20 mouse cellular contexts compared by ENCODE assay signal in genomic region chr8:90816061-90816882, GRCm38 (mm10). TPM values are rescaled to one million over a fixed set of nuclear protein-coding genes. Genes with fewer than 3 reads are reported as not detected.
A peak's percentile ranks its signal among the peaks of the same experiment; 100 is the strongest.
DNase-seq lines count a peak whose midpoint lies in the region; ATAC-seq and TF ChIP-seq lines count a peak whose summit lies in the region.
"Had no signal": no experiment of that assay in that cellular context is flagged by ENCODE, and none has a peak within 500 bp of the region (broad histone marks: within the 10 kb centered on the region; RNA-seq: fewer than 3 reads in every experiment).

No protein-coding gene starts in this region.

- no peak overlapping the region for H3K4me3 ChIP-seq in hindbrain, embryonic 13.5 days
- no peak overlapping the region for H3K4me3 ChIP-seq in hindbrain, embryonic 12.5 days
- peak overlapping the region; percentile 83 for H3K4me3 ChIP-seq in testis, adult 2 months (ENCODE audit: control insufficient read depth, low read depth, low read length)
- no peak overlapping the region for H3K4me3 ChIP-seq in limb, embryonic 10.5 days
- H3K4me3 ChIP-seq: embryonic facial prominence, embryonic 15.5 days; heart, embryonic 15.5 days; liver, embryonic 13.5 days had no signal

- no peaks in the 10 kb centered on the region for H3K36me3 ChIP-seq in hindbrain, embryonic 13.5 days
- no peaks in the 10 kb centered on the region for H3K36me3 ChIP-seq in hindbrain, embryonic 12.5 days
- no peaks in the 10 kb centered on the region for H3K36me3 ChIP-seq in testis, adult 2 months (ENCODE audit: control insufficient read depth, insufficient read depth, low read length)
- H3K36me3 ChIP-seq in limb, embryonic 10.5 days = no peaks in the 10 kb centered on the region
- H3K36me3 ChIP-seq: embryonic facial prominence, embryonic 15.5 days; G1E; heart, embryonic 15.5 days; liver, embryonic 13.5 days had no signal

- H3K4me1 ChIP-seq in hindbrain, embryonic 13.5 days (replicated peaks) = peaks cover 23% of the 10 kb centered on the region
- peaks cover 11% of the 10 kb centered on the region; the same call in 1 of the 2 replicates for H3K4me1 ChIP-seq in hindbrain, embryonic 12.5 days
- H3K4me1 ChIP-seq in testis, adult 2 months (ENCODE audit: control insufficient read depth, insufficient read depth, low read length) = peaks cover 15% of the 10 kb centered on the region
- no peaks in the 10 kb centered on the region; the same call in 1 of the 2 replicates for H3K4me1 ChIP-seq in limb, embryonic 10.5 days
- H3K4me1 ChIP-seq: embryonic facial prominence, embryonic 15.5 days; heart, embryonic 15.5 days; liver, embryonic 13.5 days had no signal

- 64% methylated on average over 23 of the region's 23 CpGs for WGBS in hindbrain, embryonic 13.5 days
- 75% methylated on average over 23 of the region's 23 CpGs for WGBS in hindbrain, embryonic 12.5 days
- WGBS in limb, embryonic 10.5 days = 89% methylated on average over 23 of the region's 23 CpGs

- DNase-seq in testis, postnatal 10 days (ENCODE audit: low spot score) = no peak
- DNase-seq in limb, embryonic 10.5 days (ENCODE audit: low spot score) = no peak
- DNase-seq in spleen, postnatal 14 days (ENCODE audit: low spot score in 2 of 2) = no peak
- DNase-seq in gastrocnemius, adult 8-10 months (ENCODE audit: low spot score in 2 of 2) = no peak
- DNase-seq: adrenal gland, adult 2 months; B cell, adult 2 months; cerebellum, adult 9-11 months; liver, embryonic 13.5 days; thymus, adult 18-20 months had no signal

- no peaks in the 10 kb centered on the region for H3K9me3 ChIP-seq in hindbrain, embryonic 13.5 days
- no peaks in the 10 kb centered on the region for H3K9me3 ChIP-seq in hindbrain, embryonic 12.5 days (replicated peaks)
- H3K9me3 ChIP-seq in limb, embryonic 10.5 days (replicated peaks) = no peaks in the 10 kb centered on the region
- H3K9me3 ChIP-seq: embryonic facial prominence, embryonic 15.5 days; G1E; heart, embryonic 15.5 days; liver, embryonic 13.5 days had no signal

- 0 out of 2 replicates have a peak overlapping the region, but pooled peaks have one; percentile 8 for H3K4me2 ChIP-seq in hindbrain, embryonic 13.5 days
- H3K4me2 ChIP-seq in hindbrain, embryonic 12.5 days (replicated peaks) = no peak overlapping the region
- H3K4me2 ChIP-seq: embryonic facial prominence, embryonic 15.5 days; heart, embryonic 15.5 days; liver, embryonic 13.5 days had no signal

- no peak for TF ChIP-seq CTCF in testis, adult 2 months (IDR thresholded peaks at IDR 0.05; ENCODE audit: control insufficient read depth, insufficient read depth, insufficient replicate concordance, low read depth, low read length)

- H3K9ac ChIP-seq in hindbrain, embryonic 13.5 days = no peak overlapping the region
- H3K9ac ChIP-seq in hindbrain, embryonic 12.5 days = no peak overlapping the region
- H3K9ac ChIP-seq: embryonic facial prominence, embryonic 15.5 days; heart, embryonic 15.5 days; liver, embryonic 13.5 days had no signal

- no peak for ATAC-seq in hindbrain, embryonic 13.5 days (ENCODE audit: low FRiP score)
- no peak for ATAC-seq in hindbrain, embryonic 12.5 days (ENCODE audit: low FRiP score)
- ATAC-seq in CD4-positive, CD25-positive, alpha-beta regulatory T cell, adult 4 months = no peak

- H3K27ac ChIP-seq in hindbrain, embryonic 13.5 days = peak overlapping the region; percentile 59
- no peak overlapping the region for H3K27ac ChIP-seq in hindbrain, embryonic 12.5 days
- no peak overlapping the region for H3K27ac ChIP-seq in testis, adult 2 months (ENCODE audit: control insufficient read depth, insufficient read depth, low read depth, low read length)
- H3K27ac ChIP-seq in limb, embryonic 10.5 days = peak overlapping the region; percentile 10; the same call in 1 of the 2 replicates
- H3K27ac ChIP-seq: embryonic facial prominence, embryonic 15.5 days; heart, embryonic 15.5 days; liver, embryonic 13.5 days had no signal

- no peak for TF ChIP-seq POLR2A in testis, adult 2 months (IDR thresholded peaks at IDR 0.05; ENCODE audit: control insufficient read depth, low read depth, low read length)

- no peaks in the 10 kb centered on the region for H3K27me3 ChIP-seq in hindbrain, embryonic 13.5 days
- H3K27me3 ChIP-seq in hindbrain, embryonic 12.5 days = no peaks in the 10 kb centered on the region
- H3K27me3 ChIP-seq in testis, adult 2 months (ENCODE audit: control insufficient read depth, insufficient read depth, low read length) = no peaks in the 10 kb centered on the region
- H3K27me3 ChIP-seq in limb, embryonic 10.5 days (ENCODE audit: low read depth, poor library complexity, severe bottlenecking) = no peaks in the 10 kb centered on the region
- H3K27me3 ChIP-seq: embryonic facial prominence, embryonic 15.5 days; heart, embryonic 15.5 days; liver, embryonic 13.5 days had no signal

RNA-seq across cellular contexts. Expression of gene Gm19935, which starts 0.9 kb away (rescaled TPM):
- 1.9 and 3.0 TPM in 2 replicates for polyA plus RNA-seq in hindbrain, embryonic 13.5 days (2015; fragmentation: Nextera tagmentation; extraction: Ambion mirVana)
- 0.96 and 1.5 TPM in 2 replicates for polyA plus RNA-seq in hindbrain, embryonic 12.5 days (2016; fragmentation: Nextera tagmentation; extraction: Ambion mirVana)
- polyA plus RNA-seq in testis, adult 2 months (2012; rRNA removed) = 28.6 and 29.6 TPM in 2 replicates
- not detected in 2 replicates for polyA plus RNA-seq in limb, embryonic 10.5 days (2016; fragmentation: Nextera tagmentation; extraction: Ambion mirVana)
- not detected for total RNA-seq in gastrocnemius, adult 8-10 months (2022)
- polyA plus RNA-seq in CD4-positive, CD25-positive, alpha-beta regulatory T cell, adult 4 months (2017; shearing (Covaris generic)) = not detected
- total RNA-seq: adrenal gland, adult 2 months; G1E; granulocyte monocyte progenitor cell, adult 5-6 weeks; megakaryocyte progenitor cell, adult 5-6 weeks had no signal
- polyA plus RNA-seq: adrenal gland, adult 2 months; G1E; heart, embryonic 15.5 days; intestine, embryonic 14.5 days; kidney, embryonic 16.5 days; liver, embryonic 13.5 days had no signal

RNA-seq across cellular contexts. Expression of gene Chd9, which starts 11.9 kb away (rescaled TPM):
- polyA plus RNA-seq in hindbrain, embryonic 13.5 days (2015; fragmentation: Nextera tagmentation; extraction: Ambion mirVana) = 76.4 and 89.0 TPM in 2 replicates
- 83.7 and 88.1 TPM in 2 replicates for polyA plus RNA-seq in hindbrain, embryonic 12.5 days (2016; fragmentation: Nextera tagmentation; extraction: Ambion mirVana)
- 14.3 and 71.9 TPM in 2 replicates for polyA plus RNA-seq in testis, adult 2 months (2012; rRNA removed)
- polyA plus RNA-seq in limb, embryonic 10.5 days (2016; fragmentation: Nextera tagmentation; extraction: Ambion mirVana) = 35.8 and 45.5 TPM in 2 replicates
- total RNA-seq in gastrocnemius, adult 8-10 months (2022) = 10 to 100 TPM; 23.6 to 35.7 (median 27.6) TPM
- polyA plus RNA-seq in CD4-positive, CD25-positive, alpha-beta regulatory T cell, adult 4 months (2017; shearing (Covaris generic)) = 100 to 1,000 TPM; 195 to 267 TPM

Comparison
In these comparisons a context has a peak if more than half of its experiments do, and no peak if none do; other contexts are left out.
1. H3K27ac ChIP-seq: peak in hindbrain, embryonic 13.5 days (single experiment) and limb, embryonic 10.5 days (single experiment); none in hindbrain, embryonic 12.5 days (single experiment) and testis, adult 2 months (single experiment).